Mouse (Mus musculus): Measurements from ENCODE around the gene Selenok. TPM values are rescaled to one million over a fixed set of nuclear protein-coding genes. Genes with fewer than 3 reads are reported as not detected.

Selenok gene
- total RNA-seq, 2 experiments from 2014 or later, result 81.3 to 90.2 TPM

- intact Hi-C loops (cut with DNase I), result no loop called here
These were observed 56.3 kb downstream of the Selenok start for GRCm38 (mm10) chr14:30024387-30024786.

More at GRCm38 (mm10) chr14:30024387-30024786, 56.3 kb downstream of the Selenok start:
- DNase-seq (ENCODE audit: low spot score), result no peak

Small RNA genes within 50 kb of the gene (microRNA-seq; reads per million reads assigned to microRNA genes)
- not detected for gene Mir6947

Other genes with a start within 250 kb of the Selenok start
- gene Cacna2d3, start 246.4 kb upstream of the Selenok start, total RNA-seq (2021), result under 1 TPM; 0.31 to 0.60 TPM
- 10 to 100 TPM; 36.5 to 38.3 TPM for gene Actr8, start 10.0 kb downstream of the Selenok start, total RNA-seq (2021)
- under 1 TPM; 0.17 to 0.21 TPM for gene Il17rb, start 40.6 kb downstream of the Selenok start, total RNA-seq (2021)
- under 1 TPM; 0.26 to 0.42 TPM for gene Chdh, start 40.7 kb downstream of the Selenok start, total RNA-seq (2021)

Data from heart, postnatal 25 days (tissue).